Mouse (Mus musculus): ENCODE measurements around the gene Ube2q2.
"Not testable (repeated sequence)": the region's sequence is repeated elsewhere in the genome, so short reads cannot be mapped to it uniquely, and the experiment has no call there.

GRCm38 (mm10) chr9:55252097-55252496, 103.4 kb downstream of the Ube2q2 start:
- peak; percentile 34 for TF ChIP-seq CTCF (IDR thresholded peaks at IDR 0.05; ENCODE audit: low read depth, low read length)
- TF ChIP-seq EP300 (IDR thresholded peaks at IDR 0.05; ENCODE audit: insufficient read depth, low read depth, low read length) = not testable (repeated sequence)
